Mouse (Mus musculus) myocyte (in vitro differentiated cells): ENCODE results near the gene Clip4. TPM values are rescaled to one million over a fixed set of nuclear protein-coding genes. Genes with fewer than 3 reads are reported as not detected.
"Not testable (repeated sequence)": the region's sequence is repeated elsewhere in the genome, so short reads cannot be mapped to it uniquely, and the experiment has no call there.

Source experiments
- H3K27me3 ChIP-seq: one replicate; pipeline ENCODE4 v1.6.1; 2011; ENCODE audit not compliant: control insufficient read depth, insufficient read depth, insufficient read length
- H3K36me3 ChIP-seq: one replicate; pipeline ENCODE4 v1.6.1; 2011; ENCODE audit not compliant: control insufficient read depth, insufficient read depth
- H3K4me2 ChIP-seq: one replicate; pipeline ENCODE4 v1.6.1; 2011; ENCODE audit warnings: low read depth, control low read depth
- H3K4me3 ChIP-seq: one replicate; pipeline ENCODE4 v1.5.1; 2011; ENCODE audit warnings: mild to moderate bottlenecking, control low read depth, moderate library complexity
- H3K79me2 ChIP-seq: one replicate; pipeline ENCODE4 v1.6.1; 2011; ENCODE audit not compliant: control insufficient read depth, insufficient read depth
- H3ac ChIP-seq: one replicate; pipeline ENCODE4 v1.6.1; 2011; ENCODE audit not compliant: control insufficient read depth, insufficient read length
- CEBPB ChIP-seq: IDR thresholded peaks from 2 replicates; pipeline ENCODE4 v1.6.1; 2011; ENCODE audit warnings: mild to moderate bottlenecking, moderate library complexity; ENCODE audit not compliant: poor library complexity, insufficient read depth, severe bottlenecking
- E2F4 ChIP-seq: IDR thresholded peaks from one replicate; pipeline ENCODE4 v1.6.1; 2011; ENCODE audit warnings: mild to moderate bottlenecking, control low read depth, moderate library complexity; ENCODE audit not compliant: insufficient read depth
- MAX ChIP-seq: IDR thresholded peaks from one replicate; pipeline ENCODE4 v1.6.1; 2011; ENCODE audit warnings: low read depth, mild to moderate bottlenecking, control low read depth
- MYOD1 ChIP-seq, 3 experiments: IDR thresholded peaks; one replicate each; pipeline ENCODE4 v1.6.1; 2011; ENCODE audit warnings: control low read depth in 2 of 3, low read depth in 2 of 3, mild to moderate bottlenecking in 2 of 3, moderate library complexity in 1 of 3; ENCODE audit not compliant: insufficient read length in 2 of 3, control insufficient read depth in 1 of 3
- MYOG ChIP-seq, 3 experiments: IDR thresholded peaks; one replicate each; pipeline ENCODE4 v1.6.1; 2011; ENCODE audit warnings: control low read depth in 2 of 3, low read depth in 2 of 3, mild to moderate bottlenecking in 2 of 3; ENCODE audit not compliant: insufficient read length in 2 of 3, control insufficient read depth in 1 of 3, insufficient read depth in 1 of 3
- POLR2A ChIP-seq: IDR thresholded peaks from one replicate; pipeline ENCODE4 v1.6.1; 2011; ENCODE audit warnings: low read depth, mild to moderate bottlenecking, control low read depth, moderate library complexity; ENCODE audit not compliant: insufficient read length
- POLR2AphosphoS2 ChIP-seq: IDR thresholded peaks from one replicate; pipeline ENCODE4 v1.6.1; 2011; ENCODE audit warnings: low read depth, control low read depth; ENCODE audit not compliant: insufficient read length
- REST ChIP-seq: IDR thresholded peaks from one replicate; pipeline ENCODE4 v1.6.1; 2011; ENCODE audit warnings: mild to moderate bottlenecking, control low read depth, moderate library complexity; ENCODE audit not compliant: insufficient read depth, insufficient read length
- SRF ChIP-seq: IDR thresholded peaks from one replicate; pipeline ENCODE4 v1.6.1; 2011; ENCODE audit warnings: low read depth; ENCODE audit not compliant: control insufficient read depth, insufficient read length
- TCF12 ChIP-seq: IDR thresholded peaks from one replicate; pipeline ENCODE4 v1.6.1; 2011; ENCODE audit warnings: mild to moderate bottlenecking, control low read depth; ENCODE audit not compliant: poor library complexity, insufficient read depth, severe bottlenecking
- TCF3 ChIP-seq: IDR thresholded peaks from one replicate; pipeline ENCODE4 v1.6.1; 2011; ENCODE audit warnings: low read depth, control low read depth; ENCODE audit not compliant: insufficient read length
- USF1 ChIP-seq: IDR thresholded peaks from one replicate; pipeline ENCODE4 v1.6.1; 2011; ENCODE audit warnings: low read depth, mild to moderate bottlenecking, control low read depth, moderate library complexity
- polyA plus RNA-seq: library from polyadenylated mRNA; unstranded; fragments of >200 nt; fragmentation: generic; extraction: Trizol; gene quantifications from one replicate; pipeline ENCODE4 v1.2.1, GENCODE M21; 2012; ENCODE audit warnings: missing spikeins

Gene Clip4
- 4.2 TPM for polyA plus RNA-seq

DNA sequence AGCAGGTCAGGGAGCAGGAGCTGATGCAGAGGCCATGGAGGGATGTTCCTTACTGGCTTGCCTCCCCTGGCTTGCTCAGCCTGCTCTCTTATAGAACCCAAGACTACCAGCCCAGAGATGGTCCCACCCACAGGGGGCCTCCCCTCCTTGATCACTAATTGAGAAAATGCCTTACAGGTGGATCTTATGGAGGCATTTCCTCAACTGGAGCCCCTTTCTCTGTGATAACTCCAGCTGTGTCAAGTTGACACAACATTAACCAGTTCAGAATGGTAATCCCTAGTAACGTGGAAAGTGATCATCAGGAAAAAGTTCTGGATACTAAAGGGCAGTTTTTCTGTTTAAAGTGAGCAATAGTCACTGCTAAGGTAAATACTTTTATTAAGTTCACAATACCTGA is at the start of gene Clip4:
Gene Clip4 (plus strand): TSS at position 301 of the 400 bp plus-strand sequence.
- H3K27me3 ChIP-seq, H3K36me3 ChIP-seq, H3K4me2 ChIP-seq, H3K4me3 ChIP-seq, H3K79me2 ChIP-seq, H3ac ChIP-seq: not testable (repeated sequence)

- no peak overlapping the region for H3ac ChIP-seq
- no peaks in the 10 kb centered on the region for H3K27me3 ChIP-seq
- no peaks in the 10 kb centered on the region for H3K79me2 ChIP-seq
- no peak overlapping the region for H3K4me2 ChIP-seq
- TF ChIP-seq CEBPB (no peak), MAX (no peak), TCF3 (no peak), TCF12 (no peak), MYOG (IDR thresholded peaks at IDR 0.05; ENCODE audit: control insufficient read depth in 1 of 3, insufficient read depth in 1 of 3, insufficient read length in 2 of 3, low read depth in 2 of 3) (no peak), REST (no peak), USF1 (no peak), POLR2A (no peak), POLR2AphosphoS2 (no peak), MYOD1 (IDR thresholded peaks at IDR 0.05; ENCODE audit: control insufficient read depth in 1 of 3, insufficient read length in 2 of 3, low read depth in 2 of 3) (no peak), SRF (no peak), E2F4 (no peak)
- no peaks in the 10 kb centered on the region for H3K36me3 ChIP-seq
- no peak overlapping the region for H3K4me3 ChIP-seq
Observed at GRCm38 (mm10) chr17:71720434-71720833, 47.8 kb upstream of the Clip4 start.

DNA sequence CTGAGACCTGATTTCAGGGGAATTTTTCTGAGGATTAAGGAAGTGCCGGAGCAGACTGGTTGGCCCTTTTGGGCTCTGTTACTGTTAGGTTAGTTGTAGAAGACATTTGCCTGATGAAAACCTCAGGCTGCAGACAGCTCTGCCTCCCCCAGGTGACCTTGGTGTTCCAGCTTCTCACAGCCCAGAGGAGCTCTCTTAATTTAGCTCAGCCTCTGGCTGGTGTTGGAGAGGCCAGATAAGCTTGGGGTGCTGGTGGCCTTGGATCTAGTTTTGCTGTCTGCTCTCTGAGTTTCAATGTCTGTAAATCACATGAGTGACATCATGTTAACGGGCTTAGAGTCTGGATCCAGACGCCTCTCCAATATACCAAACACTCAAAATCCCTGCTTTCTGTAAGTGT is 47.3 kb upstream of the Clip4 start:
- H3K79me2 ChIP-seq, result no peaks in the 10 kb centered on the region
- H3ac ChIP-seq, result no peak overlapping the region
- no peaks in the 10 kb centered on the region for H3K36me3 ChIP-seq
- no peaks in the 10 kb centered on the region for H3K27me3 ChIP-seq
- TF ChIP-seq TCF3 (no peak), E2F4 (no peak), SRF (no peak), POLR2AphosphoS2 (no peak), TCF12 (no peak), REST (no peak), MAX (no peak), CEBPB (no peak), MYOG (IDR thresholded peaks at IDR 0.05; ENCODE audit: control insufficient read depth in 1 of 3, insufficient read depth in 1 of 3, insufficient read length in 2 of 3, low read depth in 2 of 3) (no peak), POLR2A (no peak), USF1 (no peak), MYOD1 (IDR thresholded peaks at IDR 0.05; ENCODE audit: control insufficient read depth in 1 of 3, insufficient read length in 2 of 3, low read depth in 2 of 3) (no peak)
- H3K4me3 ChIP-seq, result no peak overlapping the region
- no peak overlapping the region for H3K4me2 ChIP-seq

DNA sequence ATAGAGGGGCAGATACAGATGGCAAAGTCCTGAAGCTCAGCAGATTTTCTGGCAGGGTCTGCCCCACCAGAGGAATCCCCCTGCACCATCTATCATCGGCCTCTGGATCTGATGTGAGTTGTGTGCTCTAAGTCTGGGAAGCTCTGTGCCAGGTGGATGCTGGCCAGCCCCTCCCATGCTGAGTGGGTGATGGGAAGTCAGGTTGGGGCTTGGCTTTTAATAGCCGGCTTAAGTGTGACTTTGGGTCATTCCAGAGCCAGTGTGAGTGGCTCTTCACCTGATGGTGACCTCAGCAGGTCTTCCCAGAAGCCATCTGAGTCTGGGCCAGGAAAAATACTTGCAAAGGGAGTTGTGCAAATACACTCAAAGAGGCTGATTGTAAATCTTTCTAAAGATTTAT is 37.6 kb upstream of the Clip4 start:
- H3K4me3 ChIP-seq, result no peak overlapping the region
- no peak overlapping the region for H3K4me2 ChIP-seq
- TF ChIP-seq MAX (no peak), SRF (no peak), POLR2AphosphoS2 (no peak), MYOD1 (IDR thresholded peaks at IDR 0.05; ENCODE audit: control insufficient read depth in 1 of 3, insufficient read length in 2 of 3, low read depth in 2 of 3) (no peak), MYOG (IDR thresholded peaks at IDR 0.05; ENCODE audit: control insufficient read depth in 1 of 3, insufficient read depth in 1 of 3, insufficient read length in 2 of 3, low read depth in 2 of 3) (no peak), E2F4 (no peak), USF1 (no peak), REST (no peak), CEBPB (no peak), TCF3 (no peak), TCF12 (no peak)
- no peaks in the 10 kb centered on the region for H3K36me3 ChIP-seq
- no peaks in the 10 kb centered on the region for H3K79me2 ChIP-seq
- H3ac ChIP-seq, result no peak overlapping the region
- H3K27me3 ChIP-seq, result peaks cover 6% of the 10 kb centered on the region

- no peaks in the 10 kb centered on the region for H3K27me3 ChIP-seq
- no peak overlapping the region for H3ac ChIP-seq
- no peak for TF ChIP-seq TCF3
- no peak for TF ChIP-seq E2F4
- TF ChIP-seq TCF12, result no peak
- TF ChIP-seq MYOG (IDR thresholded peaks at IDR 0.05; ENCODE audit: control insufficient read depth in 1 of 3, insufficient read depth in 1 of 3, insufficient read length in 2 of 3, low read depth in 2 of 3), result no peak
- peak in 1 of 3 experiments; percentile 82 for TF ChIP-seq MYOD1 (IDR thresholded peaks at IDR 0.05; ENCODE audit: control insufficient read depth in 1 of 3, insufficient read length in 2 of 3, low read depth in 2 of 3)
- H3K4me3 ChIP-seq, result no peak overlapping the region
- no peaks in the 10 kb centered on the region for H3K79me2 ChIP-seq
- H3K4me2 ChIP-seq, result peak overlapping the region; percentile 24
- no peaks in the 10 kb centered on the region for H3K36me3 ChIP-seq
Observed at GRCm38 (mm10) chr17:71736442-71736841, 31.8 kb upstream of the Clip4 start.
